Mouse (Mus musculus): ENCODE data around the gene Cd37.
"Not testable (repeated sequence)": the region's sequence is repeated elsewhere in the genome, so short reads cannot be mapped to it uniquely, and the experiment has no call there.

Gene Cd37

GRCm38 (mm10) chr7:45238723-45239496, at the start of gene Cd37:
Gene Cd37 (minus strand): TSS chr7:45239115.
- no peak for DNase-seq (ENCODE audit: extremely low spot score, low read depth, low spot score)

- DNase-seq (ENCODE audit: extremely low spot score, low read depth, low spot score) = no peak
These were observed 47.6 kb upstream of the Cd37 start for GRCm38 (mm10) chr7:45286486-45286885.

DNA sequence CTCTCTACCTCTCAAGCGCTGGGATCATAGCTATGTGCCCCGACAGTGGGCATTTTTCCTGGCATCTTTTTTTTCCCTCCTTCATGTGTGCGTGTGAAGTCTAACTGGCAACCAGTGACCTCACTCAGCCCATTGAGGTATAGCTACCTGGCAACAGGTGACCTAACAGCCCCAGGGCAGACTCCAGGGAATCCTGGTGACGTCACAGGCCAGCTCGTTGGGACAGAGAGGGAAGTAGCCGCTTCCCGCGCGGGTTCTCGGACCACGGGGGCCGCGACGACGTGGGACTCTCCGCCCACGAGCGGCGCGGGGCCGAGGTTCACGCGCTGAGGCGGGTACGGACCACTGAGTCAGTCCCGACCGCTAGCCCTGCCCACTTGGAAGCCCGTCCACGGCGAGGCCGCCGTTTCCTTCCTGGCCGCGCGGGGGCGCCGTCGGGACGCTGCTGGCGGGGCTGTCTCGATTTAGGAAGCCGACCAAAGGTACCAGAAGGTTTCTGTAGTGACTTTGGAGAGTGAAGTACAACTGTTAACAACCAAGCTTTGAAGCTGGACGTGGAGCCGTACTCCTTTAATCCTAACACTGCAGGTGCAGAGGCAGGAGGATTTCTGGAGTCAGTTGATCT, 38.3 kb upstream of the Cd37 start, which contains the start of gene Slc6a21:
Gene Slc6a21, plus strand, starts transcription at position 378 of the 625 bp plus-strand sequence.
- DNase-seq (ENCODE audit: extremely low spot score, low read depth, low spot score) = no peak

GRCm38 (mm10) chr7:45273672-45274071, 34.8 kb upstream of the Cd37 start:
- no peak for DNase-seq (ENCODE audit: extremely low spot score, low read depth, low spot score)

DNA sequence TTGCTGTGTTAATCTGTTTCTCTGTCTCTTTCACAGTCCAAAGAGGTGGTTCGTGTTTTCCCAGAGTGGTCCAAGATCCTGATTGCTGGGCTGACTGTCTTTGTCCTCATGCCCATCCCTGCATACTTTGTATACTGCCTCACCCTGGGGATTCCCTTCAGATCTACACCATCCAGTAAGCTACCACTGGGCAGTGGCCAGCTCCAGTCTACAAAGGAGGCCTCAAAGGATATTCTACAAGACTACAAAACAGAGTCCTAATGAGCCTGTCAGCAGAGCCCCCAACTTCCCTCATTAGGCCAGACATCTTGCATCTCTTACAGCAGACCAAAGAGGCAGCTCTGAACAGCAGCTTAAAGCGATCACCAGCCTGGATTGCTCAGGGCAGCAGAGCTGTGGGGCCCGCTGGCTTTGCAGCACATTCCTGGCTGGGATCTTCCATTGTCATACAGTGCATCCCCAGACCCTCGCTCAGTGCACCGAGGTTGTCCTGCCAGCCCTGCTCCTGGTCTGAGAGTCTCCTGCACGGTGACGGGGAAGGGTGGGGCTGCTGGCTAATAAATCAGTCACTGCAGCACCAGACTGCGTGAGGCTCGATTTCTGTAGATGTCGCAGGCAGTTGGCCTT, 34.0 kb upstream of the Cd37 start:
- DNase-seq (ENCODE audit: extremely low spot score, low read depth, low spot score) = no peak

- DNase-seq (ENCODE audit: extremely low spot score, low read depth, low spot score) = no peak
These were observed 26.6 kb upstream of the Cd37 start for GRCm38 (mm10) chr7:45265518-45265917.

GRCm38 (mm10) chr7:45264348-45264747, 25.4 kb upstream of the Cd37 start:
- DNase-seq (ENCODE audit: extremely low spot score, low read depth, low spot score) = no peak

GRCm38 (mm10) chr7:45263006-45263607, 24.2 kb upstream of the Cd37 start:
- DNase-seq (ENCODE audit: extremely low spot score, low read depth, low spot score) = no peak

- DNase-seq (ENCODE audit: extremely low spot score, low read depth, low spot score) = no peak
These were observed 23.4 kb upstream of the Cd37 start for GRCm38 (mm10) chr7:45262266-45262665.

DNA sequence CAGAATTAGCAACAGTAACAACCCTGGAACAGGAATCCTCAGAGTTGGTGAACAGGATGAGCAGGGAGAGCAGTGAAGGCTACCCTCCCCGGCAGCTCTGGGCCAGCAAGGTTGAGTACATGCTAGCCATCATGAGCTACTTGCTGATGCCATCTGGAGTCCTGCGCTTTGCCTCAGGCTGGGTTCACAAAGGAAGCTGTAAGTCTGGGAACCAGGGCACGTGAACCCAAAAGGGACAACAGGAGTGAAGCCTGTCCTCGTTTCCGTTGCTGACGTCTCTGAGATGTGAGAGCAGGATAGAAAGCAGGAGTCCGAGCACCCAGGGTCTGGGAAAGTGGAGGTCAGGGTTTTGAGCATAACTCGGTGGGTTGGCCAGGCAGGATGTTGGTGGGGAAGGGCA, 20.4 kb upstream of the Cd37 start:
- no peak for DNase-seq (ENCODE audit: extremely low spot score, low read depth, low spot score)

DNA sequence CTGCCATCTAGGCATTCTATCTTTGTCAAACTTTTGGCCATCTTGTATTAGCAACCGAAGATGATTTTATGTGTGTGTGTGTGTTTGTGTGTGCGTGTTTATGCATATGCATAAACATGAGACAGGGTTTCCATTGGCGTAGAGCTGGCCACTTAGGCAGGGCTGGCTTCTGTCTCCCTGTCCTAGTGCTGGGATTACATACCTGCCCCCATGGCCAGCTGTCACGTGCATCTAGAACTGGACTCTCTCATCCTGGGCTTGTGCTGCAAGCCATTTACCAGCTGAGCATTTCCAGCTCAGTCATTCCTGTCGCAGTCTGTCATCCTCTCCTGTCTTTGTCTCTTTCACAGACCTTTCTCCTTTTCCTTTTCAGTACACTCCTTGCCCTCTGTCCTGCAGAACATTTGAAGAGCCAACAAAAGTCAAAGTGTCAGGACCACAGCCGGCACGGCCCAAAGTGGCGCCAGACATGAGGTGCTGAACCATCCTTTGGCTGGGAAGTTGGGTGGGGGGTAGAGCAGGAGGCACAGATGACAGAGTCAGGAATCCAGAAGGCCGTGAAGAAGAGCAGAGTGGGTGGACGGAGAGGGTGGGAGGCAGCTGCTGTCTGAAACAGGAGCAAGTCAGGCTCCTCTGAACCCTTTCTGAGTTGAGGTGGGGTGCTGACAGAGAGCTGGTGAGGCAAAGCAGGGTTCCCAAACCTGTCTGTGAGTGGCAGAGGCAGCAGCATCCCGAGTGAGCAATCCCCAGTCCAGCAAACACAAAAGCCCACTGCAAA, 18.3 kb upstream of the Cd37 start:
- no peak for DNase-seq (ENCODE audit: extremely low spot score, low read depth, low spot score)

- DNase-seq (ENCODE audit: extremely low spot score, low read depth, low spot score) = not testable (repeated sequence)
These were observed 16.9 kb upstream of the Cd37 start for GRCm38 (mm10) chr7:45255822-45256221.

- DNase-seq (ENCODE audit: extremely low spot score, low read depth, low spot score) = no peak
These were observed 14.9 kb upstream of the Cd37 start for GRCm38 (mm10) chr7:45253806-45254205.

DNA sequence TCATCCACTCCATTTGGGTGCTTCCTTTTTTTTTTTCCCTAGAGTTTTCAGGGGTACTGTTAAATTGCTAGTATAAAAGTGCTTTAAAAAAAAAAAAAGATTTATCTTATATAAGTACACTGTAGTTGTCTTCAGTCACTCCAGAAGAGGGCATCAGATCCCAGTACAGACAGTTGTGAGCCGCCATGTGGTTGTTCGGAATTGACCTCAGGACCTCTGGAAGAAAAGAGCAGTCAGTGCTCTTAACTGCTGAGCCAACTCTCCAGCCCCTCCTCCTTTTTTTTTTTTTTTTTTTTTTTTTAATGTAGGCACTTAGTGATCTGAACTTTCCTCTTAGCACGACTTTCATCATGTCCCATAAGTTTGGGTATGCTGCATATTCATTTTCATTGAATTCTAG, 8.8 kb upstream of the Cd37 start:
- DNase-seq (ENCODE audit: extremely low spot score, low read depth, low spot score) = no peak

DNA sequence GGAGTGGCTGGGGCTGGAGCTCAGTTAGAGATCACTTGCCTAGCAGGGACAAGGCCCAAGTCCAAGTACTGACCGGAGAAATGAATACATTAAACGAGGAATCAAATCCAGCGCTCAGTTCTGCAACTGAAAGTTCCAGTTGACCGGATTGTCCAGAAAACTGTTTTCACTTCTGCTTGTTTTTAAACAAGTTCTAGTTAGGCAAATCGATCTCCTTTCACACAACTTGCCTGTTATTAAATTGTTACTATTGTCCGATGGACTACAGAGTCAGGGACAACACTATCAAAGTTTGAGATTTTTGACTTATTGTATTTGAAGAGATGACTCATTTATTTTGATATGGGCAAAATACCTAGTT, 2.5 kb upstream of the Cd37 start:
- DNase-seq (ENCODE audit: extremely low spot score, low read depth, low spot score) = no peak

DNA sequence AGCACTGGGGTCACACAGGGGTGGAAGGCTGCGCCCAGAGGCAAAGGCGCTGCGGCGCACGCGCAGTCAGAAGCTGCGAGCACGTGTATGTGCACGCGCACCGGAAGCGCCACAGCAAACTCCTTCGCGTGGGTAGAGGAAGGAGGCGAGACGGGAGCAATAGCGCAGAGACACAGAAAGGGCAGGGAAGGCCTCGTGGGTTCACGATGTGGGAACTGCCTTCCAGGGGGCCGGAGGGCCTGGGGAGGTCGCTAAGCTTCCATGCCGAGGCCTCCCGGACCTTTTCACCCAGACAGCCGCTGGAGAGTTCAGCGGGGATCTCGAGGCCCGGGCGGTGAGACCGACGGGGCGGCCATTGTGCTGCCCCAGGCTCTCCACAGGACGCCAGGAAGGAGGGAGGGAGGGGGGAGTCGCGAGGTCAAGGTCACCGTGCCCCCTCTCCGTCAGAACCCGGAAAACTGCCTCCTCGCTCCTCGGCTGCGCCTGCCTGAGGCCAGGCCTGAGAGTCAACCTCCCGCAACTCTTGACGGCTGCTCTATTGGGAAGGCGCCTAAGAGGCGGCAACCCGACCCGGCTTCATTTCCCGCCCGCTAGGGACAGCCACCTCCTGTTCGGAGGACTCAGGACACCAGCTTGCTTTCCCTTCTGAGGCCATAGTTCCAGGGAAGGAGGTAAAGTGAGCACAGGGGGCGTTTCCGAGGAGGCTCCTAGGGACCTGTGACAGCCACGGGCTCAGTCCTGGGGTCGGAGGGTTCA, 1.9 kb upstream of the Cd37 start, which contains the start of gene Slc6a16:
Gene Slc6a16, plus strand, starts transcription at position 453 of the 756 bp plus-strand sequence.
- DNase-seq (ENCODE audit: extremely low spot score, low read depth, low spot score) = no peak

DNA sequence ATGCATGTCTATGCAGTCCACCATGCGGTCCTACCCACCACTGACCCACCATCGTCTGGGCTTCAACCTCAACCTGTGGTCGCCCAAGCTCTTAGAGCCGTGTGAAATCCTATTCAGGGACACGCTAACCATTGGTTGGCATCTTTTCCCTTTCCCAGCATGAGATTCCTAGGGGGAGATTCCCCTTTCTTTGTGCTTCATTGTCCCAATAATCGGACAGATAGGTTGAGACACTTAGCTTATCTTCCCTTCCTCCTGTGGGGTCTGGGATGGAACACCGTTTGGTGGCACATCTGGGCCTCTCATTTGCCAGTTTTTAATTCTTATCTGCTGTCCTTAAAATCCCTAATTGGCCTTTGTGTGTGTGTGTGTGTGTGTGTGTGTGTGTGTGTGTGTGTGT, 1.2 kb upstream of the Cd37 start:
- no peak for DNase-seq (ENCODE audit: extremely low spot score, low read depth, low spot score)

DNA sequence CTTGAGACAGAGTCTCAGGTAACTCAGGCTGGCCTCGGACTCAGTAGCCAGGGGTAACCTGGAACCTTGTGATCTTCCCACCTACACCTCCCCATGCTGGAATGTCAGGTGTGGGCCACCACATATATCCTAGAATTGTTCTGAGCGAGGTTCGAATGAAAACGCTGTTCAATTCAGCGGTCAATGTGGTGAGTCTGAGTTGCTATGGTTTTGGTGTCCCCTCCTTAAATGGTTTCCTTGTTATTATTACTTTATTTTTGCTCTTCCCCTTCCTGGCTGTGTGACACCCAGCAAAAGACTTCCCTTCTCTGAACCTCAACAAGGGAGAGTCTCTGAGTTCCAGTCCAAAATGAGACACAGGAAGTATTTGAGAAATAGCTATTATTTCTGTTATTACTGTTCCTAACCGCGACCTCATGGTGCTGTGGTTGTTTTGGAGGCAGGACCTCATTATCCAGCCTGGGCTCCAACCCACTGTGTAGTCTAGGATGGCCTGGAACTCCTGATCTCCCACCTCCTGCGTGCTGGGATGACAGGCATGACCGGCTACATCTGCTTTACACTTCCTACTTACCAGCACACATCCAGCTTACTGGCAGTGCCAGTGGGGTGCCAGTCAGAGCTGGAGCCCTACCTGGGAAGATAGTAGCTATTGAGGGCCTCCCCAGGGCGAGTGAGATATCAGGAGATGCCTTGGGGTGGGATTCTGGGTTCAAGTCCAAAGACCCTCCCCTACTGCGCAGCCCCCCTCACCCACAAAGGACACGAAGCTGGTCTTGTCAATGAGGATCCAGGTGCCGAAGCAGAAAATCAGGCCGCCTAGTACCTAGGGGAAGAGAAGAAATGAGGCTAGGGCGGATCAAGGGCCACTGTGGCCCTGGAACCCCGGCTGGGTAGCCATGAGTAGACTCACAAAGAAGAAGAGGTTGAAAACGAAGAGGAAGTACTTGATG, 892 bp downstream of the Cd37 start:
- DNase-seq (ENCODE audit: extremely low spot score, low read depth, low spot score) = no peak

GRCm38 (mm10) chr7:45235656-45236180, 3.2 kb downstream of the Cd37 start:
- no peak for DNase-seq (ENCODE audit: extremely low spot score, low read depth, low spot score)
